Mouse (Mus musculus): ENCODE measurements around the gene Smox. TPM values are rescaled to one million over a fixed set of nuclear protein-coding genes. Genes with fewer than 3 reads are reported as not detected.

Smox gene
- polyA plus RNA-seq, 1 experiment from 2014 or later = 36.3 TPM

GRCm38 (mm10) chr2:131509671-131510313, 18.5 kb downstream of the Smox start:
- no peaks in the 10 kb centered on the region for H3K36me3 ChIP-seq (ENCODE audit: control insufficient read depth, insufficient read depth, low read length)
- H3K4me3 ChIP-seq (ENCODE audit: low read depth, low read length) = peak overlapping the region; percentile 31
- DNase-seq (ENCODE audit: low spot score) (no peak), ATAC-seq (replicated peaks; ENCODE audit: low FRiP score) (no peak; the same call in 1 of the 2 replicates)
- H3K27me3 ChIP-seq (replicated peaks; ENCODE audit: control insufficient read depth, insufficient read depth, low read length) = no peaks in the 10 kb centered on the region
- H3K4me1 ChIP-seq (replicated peaks; ENCODE audit: control insufficient read depth, insufficient read depth, low read length) = peaks cover 35% of the 10 kb centered on the region
- WGBS = 19% methylated on average over 17 of the region's 17 CpGs
- H3K27ac ChIP-seq (ENCODE audit: low read depth, low read length) = no peak overlapping the region
- H3K9me3 ChIP-seq (ENCODE audit: control insufficient read depth, low read length) = no peaks in the 10 kb centered on the region
- H3K9ac ChIP-seq (ENCODE audit: low read depth, low read length) = no peak overlapping the region
- H3K4me2 ChIP-seq = peak overlapping the region; percentile 58

GRCm38 (mm10) chr2:131510531-131510930, 19.2 kb downstream of the Smox start:
- Histone ChIP-seq H3K36me3 (ENCODE audit: control insufficient read depth, insufficient read depth, low read length) (no peaks in the 10 kb centered on the region), H3K4me2 (no peak overlapping the region), H3K9ac (ENCODE audit: low read depth, low read length) (no peak overlapping the region), H3K4me1 (replicated peaks; ENCODE audit: control insufficient read depth, insufficient read depth, low read length) (peaks cover 39% of the 10 kb centered on the region), H3K4me3 (ENCODE audit: low read depth, low read length) (no peak overlapping the region), H3K27ac (ENCODE audit: low read depth, low read length) (no peak overlapping the region), H3K27me3 (replicated peaks; ENCODE audit: control insufficient read depth, insufficient read depth, low read length) (no peaks in the 10 kb centered on the region), H3K9me3 (ENCODE audit: control insufficient read depth, low read length) (no peaks in the 10 kb centered on the region)
- ATAC-seq (replicated peaks; ENCODE audit: low FRiP score) (no peak), DNase-seq (ENCODE audit: low spot score) (no peak)
- WGBS = 72% methylated on average over 5 of the region's 5 CpGs

- Histone ChIP-seq H3K9ac (ENCODE audit: low read depth, low read length) (no peak overlapping the region), H3K4me3 (ENCODE audit: low read depth, low read length) (no peak overlapping the region), H3K27ac (ENCODE audit: low read depth, low read length) (no peak overlapping the region), H3K27me3 (replicated peaks; ENCODE audit: control insufficient read depth, insufficient read depth, low read length) (no peaks in the 10 kb centered on the region), H3K9me3 (ENCODE audit: control insufficient read depth, low read length) (no peaks in the 10 kb centered on the region), H3K4me1 (replicated peaks; ENCODE audit: control insufficient read depth, insufficient read depth, low read length) (peaks cover 41% of the 10 kb centered on the region), H3K4me2 (no peak overlapping the region), H3K36me3 (ENCODE audit: control insufficient read depth, insufficient read depth, low read length) (no peaks in the 10 kb centered on the region)
- no peak for DNase-seq (ENCODE audit: low spot score)
- 59% methylated on average over 2 of the region's 2 CpGs for WGBS
- no peak for ATAC-seq (replicated peaks; ENCODE audit: low FRiP score)
These were observed 22.2 kb downstream of the Smox start for GRCm38 (mm10) chr2:131513477-131513876.

GRCm38 (mm10) chr2:131514055-131514621, 22.8 kb downstream of the Smox start:
- Histone ChIP-seq H3K4me2 (no peak overlapping the region), H3K9ac (ENCODE audit: low read depth, low read length) (no peak overlapping the region), H3K27me3 (replicated peaks; ENCODE audit: control insufficient read depth, insufficient read depth, low read length) (no peaks in the 10 kb centered on the region), H3K27ac (ENCODE audit: low read depth, low read length) (no peak overlapping the region), H3K4me3 (ENCODE audit: low read depth, low read length) (no peak overlapping the region), H3K9me3 (ENCODE audit: control insufficient read depth, low read length) (no peaks in the 10 kb centered on the region), H3K36me3 (ENCODE audit: control insufficient read depth, insufficient read depth, low read length) (no peaks in the 10 kb centered on the region), H3K4me1 (replicated peaks; ENCODE audit: control insufficient read depth, insufficient read depth, low read length) (peaks cover 41% of the 10 kb centered on the region)
- ATAC-seq (replicated peaks; ENCODE audit: low FRiP score) = peak; percentile 21
- no peak for DNase-seq (ENCODE audit: low spot score)
- WGBS = 61% methylated on average over 4 of the region's 4 CpGs

GRCm38 (mm10) chr2:131517550-131517949, 26.3 kb downstream of the Smox start:
- Histone ChIP-seq H3K4me3 (ENCODE audit: low read depth, low read length) (no peak overlapping the region), H3K27me3 (replicated peaks; ENCODE audit: control insufficient read depth, insufficient read depth, low read length) (no peaks in the 10 kb centered on the region), H3K27ac (ENCODE audit: low read depth, low read length) (no peak overlapping the region), H3K4me1 (replicated peaks; ENCODE audit: control insufficient read depth, insufficient read depth, low read length) (peaks cover 34% of the 10 kb centered on the region), H3K4me2 (no peak overlapping the region), H3K9me3 (ENCODE audit: control insufficient read depth, low read length) (no peaks in the 10 kb centered on the region), H3K36me3 (ENCODE audit: control insufficient read depth, insufficient read depth, low read length) (peaks cover 5% of the 10 kb centered on the region; the same call in 1 of the 2 replicates), H3K9ac (ENCODE audit: low read depth, low read length) (no peak overlapping the region)
- 82% methylated on average over 4 of the region's 4 CpGs for WGBS
- DNase-seq (ENCODE audit: low spot score) (no peak), ATAC-seq (replicated peaks; ENCODE audit: low FRiP score) (no peak)

GRCm38 (mm10) chr2:131518790-131519189, 27.5 kb downstream of the Smox start:
- peak overlapping the region; percentile 30 for H3K4me2 ChIP-seq
- no peak overlapping the region for H3K9ac ChIP-seq (ENCODE audit: low read depth, low read length)
- ATAC-seq (replicated peaks; ENCODE audit: low FRiP score) (peak; percentile 90), DNase-seq (ENCODE audit: low spot score) (no peak)
- H3K9me3 ChIP-seq (ENCODE audit: control insufficient read depth, low read length) = no peaks in the 10 kb centered on the region
- no peaks in the 10 kb centered on the region for H3K27me3 ChIP-seq (replicated peaks; ENCODE audit: control insufficient read depth, insufficient read depth, low read length)
- H3K4me1 ChIP-seq (replicated peaks; ENCODE audit: control insufficient read depth, insufficient read depth, low read length) = peaks cover 29% of the 10 kb centered on the region
- H3K4me3 ChIP-seq (ENCODE audit: low read depth, low read length) = no peak overlapping the region
- WGBS = 7% methylated on average over 3 of the region's 3 CpGs
- H3K36me3 ChIP-seq (ENCODE audit: control insufficient read depth, insufficient read depth, low read length) = peaks cover 5% of the 10 kb centered on the region; the same call in 1 of the 2 replicates
- no peak overlapping the region for H3K27ac ChIP-seq (ENCODE audit: low read depth, low read length)

GRCm38 (mm10) chr2:131520743-131521142, 29.4 kb downstream of the Smox start:
- H3K4me2 ChIP-seq = no peak overlapping the region
- no peak for ATAC-seq (replicated peaks; ENCODE audit: low FRiP score)
- peaks cover 5% of the 10 kb centered on the region; the same call in 1 of the 2 replicates for H3K36me3 ChIP-seq (ENCODE audit: control insufficient read depth, insufficient read depth, low read length)

GRCm38 (mm10) chr2:131527061-131527460, 35.8 kb downstream of the Smox start:
- ATAC-seq (replicated peaks; ENCODE audit: low FRiP score) (peak; percentile 34; the same call in 1 of the 2 replicates), DNase-seq (ENCODE audit: low spot score) (no peak)
- whole genome bisulfite sequencing = 41% methylated on average over 3 of the region's 3 CpGs

More at GRCm38 (mm10) chr2:131520743-131521142, 29.4 kb downstream of the Smox start:
- Histone ChIP-seq H3K27me3 (replicated peaks; ENCODE audit: control insufficient read depth, insufficient read depth, low read length) (no peaks in the 10 kb centered on the region), H3K9ac (ENCODE audit: low read depth, low read length) (no peak overlapping the region), H3K27ac (ENCODE audit: low read depth, low read length) (no peak overlapping the region), H3K4me3 (ENCODE audit: low read depth, low read length) (no peak overlapping the region), H3K4me1 (replicated peaks; ENCODE audit: control insufficient read depth, insufficient read depth, low read length) (peaks cover 16% of the 10 kb centered on the region), H3K9me3 (ENCODE audit: control insufficient read depth, low read length) (no peaks in the 10 kb centered on the region)
- WGBS = 94% methylated on average over 19 of the region's 19 CpGs
- no peak for DNase-seq (ENCODE audit: low spot score)

More at GRCm38 (mm10) chr2:131527061-131527460, 35.8 kb downstream of the Smox start:
- Histone ChIP-seq H3K9ac (ENCODE audit: low read depth, low read length) (no peak overlapping the region), H3K4me3 (ENCODE audit: low read depth, low read length) (no peak overlapping the region), H3K27ac (ENCODE audit: low read depth, low read length) (no peak overlapping the region), H3K27me3 (replicated peaks; ENCODE audit: control insufficient read depth, insufficient read depth, low read length) (no peaks in the 10 kb centered on the region), H3K9me3 (ENCODE audit: control insufficient read depth, low read length) (no peaks in the 10 kb centered on the region), H3K36me3 (ENCODE audit: control insufficient read depth, insufficient read depth, low read length) (no peaks in the 10 kb centered on the region), H3K4me2 (no peak overlapping the region), H3K4me1 (replicated peaks; ENCODE audit: control insufficient read depth, insufficient read depth, low read length) (peaks cover 3% of the 10 kb centered on the region; the same call in 1 of the 2 replicates)

Measured in liver, embryonic 11.5 days (tissue).